Mouse (Mus musculus): ENCODE results near the gene Actr5. TPM values are rescaled to one million over a fixed set of nuclear protein-coding genes. Genes with fewer than 3 reads are reported as not detected.
A peak's percentile ranks its signal among the peaks of the same experiment; 100 is the strongest.

Actr5 gene
- polyA plus RNA-seq, 1 experiment from 2014 or later, result 15.5 TPM

- no peak for ATAC-seq (ENCODE audit: insufficient read depth)
- WGBS, result 56% methylated on average over 10 of the region's 10 CpGs
These were observed 55.7 kb downstream of the Actr5 start for GRCm38 (mm10) chr2:158680357-158680889.

GRCm38 (mm10) chr2:158681714-158682113 lies 57.0 kb downstream of the Actr5 start:
- Histone ChIP-seq H3K4me3 (ENCODE audit: low read depth, low read length) (no peak overlapping the region), H3K27me3 (ENCODE audit: insufficient read depth, low read length) (no peaks in the 10 kb centered on the region), H3K4me2 (no peak overlapping the region), H3K4me1 (ENCODE audit: insufficient read depth) (no peaks in the 10 kb centered on the region; the same call in 1 of the 2 replicates), H3K27ac (ENCODE audit: low read depth) (no peak overlapping the region), H3K9me3 (ENCODE audit: low read depth, low read length) (no peaks in the 10 kb centered on the region), H3K9ac (no peak overlapping the region), H3K36me3 (ENCODE audit: insufficient read depth) (no peaks in the 10 kb centered on the region)
- no peak for ATAC-seq (ENCODE audit: insufficient read depth)
- no peak for DNase-seq
- TF ChIP-seq CTCF (IDR thresholded peaks at IDR 0.05; ENCODE audit: low read depth), result no peak
- WGBS, result 67% methylated on average over 6 of the region's 6 CpGs

More at GRCm38 (mm10) chr2:158680357-158680889, 55.7 kb downstream of the Actr5 start:
- DNase-seq, result peak; percentile 26
- Histone ChIP-seq H3K27me3 (ENCODE audit: insufficient read depth, low read length) (no peaks in the 10 kb centered on the region), H3K9ac (no peak overlapping the region), H3K9me3 (ENCODE audit: low read depth, low read length) (no peaks in the 10 kb centered on the region), H3K27ac (ENCODE audit: low read depth) (peak overlapping the region; percentile 36; the same call in 1 of the 2 replicates), H3K36me3 (ENCODE audit: insufficient read depth) (no peaks in the 10 kb centered on the region), H3K4me3 (ENCODE audit: low read depth, low read length) (no peak overlapping the region), H3K4me1 (ENCODE audit: insufficient read depth) (no peaks in the 10 kb centered on the region; the same call in 1 of the 2 replicates), H3K4me2 (no peak overlapping the region)
- TF ChIP-seq CTCF (IDR thresholded peaks at IDR 0.05; ENCODE audit: low read depth), result no peak

GRCm38 (mm10) chr2:158682344-158683037 lies 57.8 kb downstream of the Actr5 start:
- DNase-seq (peak; percentile 30), ATAC-seq (ENCODE audit: insufficient read depth) (no peak)
- H3K4me3 ChIP-seq (ENCODE audit: low read depth, low read length), result no peak overlapping the region
- 46% methylated on average over 11 of the region's 11 CpGs for WGBS
- TF ChIP-seq CTCF (IDR thresholded peaks at IDR 0.05; ENCODE audit: low read depth), result no peak
- no peaks in the 10 kb centered on the region; the same call in 1 of the 2 replicates for H3K4me1 ChIP-seq (ENCODE audit: insufficient read depth)
- H3K9me3 ChIP-seq (ENCODE audit: low read depth, low read length), result no peaks in the 10 kb centered on the region
- no peak overlapping the region for H3K4me2 ChIP-seq
- H3K9ac ChIP-seq, result no peak overlapping the region
- no peaks in the 10 kb centered on the region for H3K27me3 ChIP-seq (ENCODE audit: insufficient read depth, low read length)
- H3K36me3 ChIP-seq (ENCODE audit: insufficient read depth), result no peaks in the 10 kb centered on the region
- peak overlapping the region; percentile 30; the same call in 1 of the 2 replicates for H3K27ac ChIP-seq (ENCODE audit: low read depth)

- H3K27ac ChIP-seq (ENCODE audit: low read depth), result no peak overlapping the region
- H3K4me3 ChIP-seq (ENCODE audit: low read depth, low read length), result no peak overlapping the region
These were observed 58.3 kb downstream of the Actr5 start for GRCm38 (mm10) chr2:158683038-158683413.

GRCm38 (mm10) chr2:158684247-158684843 lies 59.7 kb downstream of the Actr5 start:
- H3K9ac ChIP-seq, result no peak overlapping the region
- 52% methylated on average over 9 of the region's 9 CpGs for WGBS
- no peaks in the 10 kb centered on the region for H3K36me3 ChIP-seq (ENCODE audit: insufficient read depth)
- H3K27me3 ChIP-seq (ENCODE audit: insufficient read depth, low read length), result no peaks in the 10 kb centered on the region
- H3K4me1 ChIP-seq (ENCODE audit: insufficient read depth), result no peaks in the 10 kb centered on the region; the same call in 1 of the 2 replicates
- TF ChIP-seq CTCF (IDR thresholded peaks at IDR 0.05; ENCODE audit: low read depth), result no peak
- no peak overlapping the region for H3K4me3 ChIP-seq (ENCODE audit: low read depth, low read length)
- ATAC-seq (ENCODE audit: insufficient read depth) (no peak), DNase-seq (no peak)
- H3K4me2 ChIP-seq, result no peak overlapping the region
- no peak overlapping the region for H3K27ac ChIP-seq (ENCODE audit: low read depth)
- H3K9me3 ChIP-seq (ENCODE audit: low read depth, low read length), result no peaks in the 10 kb centered on the region

More at GRCm38 (mm10) chr2:158683038-158683413, 58.3 kb downstream of the Actr5 start:
- Histone ChIP-seq H3K9ac (no peak overlapping the region), H3K9me3 (ENCODE audit: low read depth, low read length) (no peaks in the 10 kb centered on the region), H3K27me3 (ENCODE audit: insufficient read depth, low read length) (no peaks in the 10 kb centered on the region), H3K4me1 (ENCODE audit: insufficient read depth) (no peaks in the 10 kb centered on the region; the same call in 1 of the 2 replicates), H3K36me3 (ENCODE audit: insufficient read depth) (no peaks in the 10 kb centered on the region), H3K4me2 (no peak overlapping the region)
- DNase-seq (peak; percentile 41), ATAC-seq (ENCODE audit: insufficient read depth) (no peak)
- WGBS, result 15% methylated on average over 4 of the region's 4 CpGs
- TF ChIP-seq CTCF (IDR thresholded peaks at IDR 0.05; ENCODE audit: low read depth), result no peak

- Histone ChIP-seq H3K27me3 (ENCODE audit: insufficient read depth, low read length) (no peaks in the 10 kb centered on the region), H3K4me3 (ENCODE audit: low read depth, low read length) (no peak overlapping the region), H3K4me1 (ENCODE audit: insufficient read depth) (no peaks in the 10 kb centered on the region; the same call in 1 of the 2 replicates), H3K27ac (ENCODE audit: low read depth) (no peak overlapping the region), H3K36me3 (ENCODE audit: insufficient read depth) (no peaks in the 10 kb centered on the region), H3K4me2 (no peak overlapping the region), H3K9me3 (ENCODE audit: low read depth, low read length) (no peaks in the 10 kb centered on the region), H3K9ac (no peak overlapping the region)
- no peak for ATAC-seq (ENCODE audit: insufficient read depth)
- no peak for TF ChIP-seq CTCF (IDR thresholded peaks at IDR 0.05; ENCODE audit: low read depth)
- DNase-seq, result no peak
- 71% methylated on average over 3 of the region's 3 CpGs for WGBS
These were observed 60.2 kb downstream of the Actr5 start for GRCm38 (mm10) chr2:158684910-158685309.

- Histone ChIP-seq H3K36me3 (ENCODE audit: insufficient read depth) (no peaks in the 10 kb centered on the region), H3K9me3 (ENCODE audit: low read depth, low read length) (no peaks in the 10 kb centered on the region), H3K4me3 (ENCODE audit: low read depth, low read length) (no peak overlapping the region), H3K4me1 (ENCODE audit: insufficient read depth) (no peaks in the 10 kb centered on the region), H3K27me3 (ENCODE audit: insufficient read depth, low read length) (no peaks in the 10 kb centered on the region), H3K4me2 (no peak overlapping the region), H3K27ac (ENCODE audit: low read depth) (no peak overlapping the region), H3K9ac (no peak overlapping the region)
- DNase-seq, result no peak
- ATAC-seq (ENCODE audit: insufficient read depth), result no peak
- 26% methylated on average over 2 of the region's 2 CpGs for whole genome bisulfite sequencing
- TF ChIP-seq CTCF (IDR thresholded peaks at IDR 0.05; ENCODE audit: low read depth), result no peak
These were observed 61.7 kb downstream of the Actr5 start for GRCm38 (mm10) chr2:158686394-158686793.

Data from lung, embryonic 14.5 days (tissue).